Mouse (Mus musculus): ENCODE data around the gene Pomgnt1. TPM values are rescaled to one million over a fixed set of nuclear protein-coding genes. Genes with fewer than 3 reads are reported as not detected.

The Pomgnt1 gene
- polyA plus RNA-seq, 1 experiment from 2014 or later: 40.7 TPM

GRCm38 (mm10) chr4:116076369-116077231, 47.0 kb upstream of the Pomgnt1 start:
- peak overlapping the region; percentile 98 for H3K27ac ChIP-seq (ENCODE audit: low read length)
- peak overlapping the region; percentile 93 for H3K4me3 ChIP-seq (ENCODE audit: low read depth, low read length)
- peaks cover 10% of the 10 kb centered on the region; the same call in 1 of the 2 replicates for H3K36me3 ChIP-seq (ENCODE audit: insufficient read depth, low read length)
- DNase-seq (ENCODE audit: low spot score) (peak; percentile 56), ATAC-seq (peak; percentile 12)
- H3K9me3 ChIP-seq (ENCODE audit: low read length): no peaks in the 10 kb centered on the region
- 1% methylated on average over 37 of the region's 37 CpGs for WGBS
- no peak for TF ChIP-seq EP300 (IDR thresholded peaks at IDR 0.05)
- no peak for TF ChIP-seq CTCF (IDR thresholded peaks at IDR 0.05)
- peaks cover 15% of the 10 kb centered on the region; the same call in 1 of the 2 replicates for H3K4me1 ChIP-seq (ENCODE audit: insufficient read depth, low read depth, low read length)
- peak overlapping the region; percentile 98 for H3K9ac ChIP-seq (replicated peaks; ENCODE audit: low read depth)
- H3K4me2 ChIP-seq (replicated peaks; ENCODE audit: low read depth, low read length): peak overlapping the region; percentile 84
- H3K27me3 ChIP-seq (replicated peaks; ENCODE audit: insufficient read depth, low read length): no peaks in the 10 kb centered on the region

DNA sequence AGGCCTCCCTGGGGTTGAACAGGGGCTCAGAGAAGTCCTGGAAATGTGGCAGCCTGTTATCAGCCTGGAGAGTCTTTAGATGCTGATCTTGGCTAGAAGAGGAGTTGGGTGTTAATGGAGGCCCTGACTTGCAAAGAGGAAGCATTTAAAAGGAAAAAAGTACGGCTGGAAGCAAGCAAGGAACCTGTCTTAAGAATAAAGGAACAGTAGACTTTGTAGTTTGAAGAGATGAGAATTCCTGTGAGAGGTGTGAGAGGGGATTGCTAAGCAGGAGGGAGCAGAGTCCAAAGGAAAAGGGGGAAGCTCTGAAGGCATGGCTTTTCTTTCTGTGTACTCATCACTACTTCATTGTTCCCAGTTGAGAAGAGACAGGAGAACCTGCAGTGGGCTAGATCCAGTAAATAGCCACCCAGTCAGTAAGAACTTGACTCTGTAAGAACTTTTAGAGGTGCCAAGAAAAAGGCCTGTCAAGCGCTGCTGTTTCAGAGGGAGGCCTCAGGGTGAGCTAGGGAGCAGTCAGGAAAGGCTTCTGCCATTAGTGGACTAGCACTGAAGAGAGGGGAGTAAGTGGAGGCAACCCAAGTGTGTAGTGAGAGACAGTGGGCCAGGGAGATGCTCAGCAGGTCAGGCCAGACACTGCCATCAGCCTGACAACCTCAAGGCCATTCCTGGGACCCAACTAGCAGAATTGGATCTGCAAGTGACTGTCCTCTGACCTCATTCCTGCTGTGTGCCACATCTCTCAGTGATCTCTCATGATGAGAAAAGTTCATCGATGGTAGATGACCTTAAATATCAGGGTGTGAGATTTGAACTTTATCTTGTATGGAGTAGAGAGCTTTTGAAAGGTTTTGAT, 46.2 kb upstream of the Pomgnt1 start:
- Histone ChIP-seq H3K27me3 (replicated peaks; ENCODE audit: insufficient read depth, low read length) (no peaks in the 10 kb centered on the region), H3K4me3 (ENCODE audit: low read depth, low read length) (peak overlapping the region; percentile 93), H3K9ac (replicated peaks; ENCODE audit: low read depth) (peak overlapping the region; percentile 98), H3K4me1 (ENCODE audit: insufficient read depth, low read depth, low read length) (peaks cover 15% of the 10 kb centered on the region; the same call in 1 of the 2 replicates), H3K9me3 (ENCODE audit: low read length) (no peaks in the 10 kb centered on the region), H3K27ac (ENCODE audit: low read length) (peak overlapping the region; percentile 98), H3K36me3 (ENCODE audit: insufficient read depth, low read length) (peaks cover 10% of the 10 kb centered on the region; the same call in 1 of the 2 replicates), H3K4me2 (replicated peaks; ENCODE audit: low read depth, low read length) (peak overlapping the region; percentile 84)
- 52% methylated on average over 3 of the region's 3 CpGs for WGBS
- DNase-seq (ENCODE audit: low spot score): peak; percentile 47
- no peak for TF ChIP-seq EP300 (IDR thresholded peaks at IDR 0.05)
- peak; percentile 23; the same call in 1 of the 2 replicates for TF ChIP-seq CTCF (IDR thresholded peaks at IDR 0.05)
- ATAC-seq: no peak

DNA sequence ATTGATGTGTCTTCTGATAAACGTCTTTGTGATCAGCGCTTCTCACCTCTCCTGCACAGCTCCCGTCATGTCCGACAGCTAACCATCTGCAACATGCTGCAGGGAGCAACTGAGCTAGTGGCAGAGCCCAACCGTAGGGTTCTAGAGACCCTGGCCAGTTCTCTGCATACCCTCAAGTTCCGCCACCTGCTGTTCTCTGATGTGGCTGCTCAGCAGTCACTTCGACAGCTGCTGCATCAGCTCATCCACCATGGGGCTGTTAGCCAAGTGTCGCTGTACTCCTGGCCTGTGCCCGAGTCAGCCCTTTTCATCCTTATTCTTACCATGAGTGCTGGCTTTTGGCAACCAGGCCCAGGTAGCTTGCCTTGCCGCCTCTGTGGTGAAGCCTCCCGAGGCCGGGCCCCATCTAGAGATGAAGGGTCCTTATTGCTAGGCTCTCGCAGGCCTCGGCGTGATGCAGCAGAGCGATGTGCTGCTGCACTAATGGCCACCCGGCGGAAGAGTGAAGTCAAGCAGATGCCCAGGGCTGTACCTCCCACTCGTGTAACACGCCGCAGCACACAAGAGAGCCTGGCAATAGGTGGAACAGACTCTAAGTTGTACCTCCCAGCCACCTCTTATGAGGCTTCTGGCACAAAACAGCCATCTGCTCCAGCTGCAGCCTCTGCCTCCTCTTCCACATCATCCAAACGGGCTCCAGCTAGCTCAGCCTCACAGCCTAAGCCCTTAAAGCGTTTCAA, 35.0 kb upstream of the Pomgnt1 start:
- Histone ChIP-seq H3K9me3 (ENCODE audit: low read length) (no peaks in the 10 kb centered on the region), H3K4me3 (ENCODE audit: low read depth, low read length) (no peak overlapping the region), H3K27ac (ENCODE audit: low read length) (no peak overlapping the region), H3K36me3 (ENCODE audit: insufficient read depth, low read length) (peaks cover 32% of the 10 kb centered on the region), H3K4me2 (replicated peaks; ENCODE audit: low read depth, low read length) (no peak overlapping the region), H3K4me1 (ENCODE audit: insufficient read depth, low read depth, low read length) (no peaks in the 10 kb centered on the region), H3K9ac (replicated peaks; ENCODE audit: low read depth) (no peak overlapping the region), H3K27me3 (replicated peaks; ENCODE audit: insufficient read depth, low read length) (no peaks in the 10 kb centered on the region)
- ATAC-seq: no peak
- TF ChIP-seq EP300 (IDR thresholded peaks at IDR 0.05) (no peak), CTCF (IDR thresholded peaks at IDR 0.05) (no peak)
- DNase-seq (ENCODE audit: low spot score): no peak
- 90% methylated on average over 23 of the region's 23 CpGs for WGBS

DNA sequence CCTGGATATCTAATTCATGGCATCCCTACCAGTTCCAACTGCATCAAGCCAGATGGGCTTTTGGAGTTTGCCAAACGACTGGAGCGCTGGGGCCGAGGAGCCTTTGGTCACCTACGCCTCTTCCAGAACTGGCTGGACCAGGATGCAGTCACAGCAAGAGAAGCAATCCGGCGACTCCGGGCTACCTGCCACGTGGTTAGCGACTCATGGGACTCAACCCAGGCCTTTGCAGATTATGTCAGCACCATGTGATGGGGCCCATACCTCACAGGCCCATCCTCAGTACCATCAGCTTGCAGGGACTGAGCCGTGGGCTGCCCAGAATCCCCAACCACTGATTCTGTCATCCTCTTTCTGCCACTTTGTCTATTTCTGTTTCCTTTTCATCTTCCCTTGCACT, 27.3 kb upstream of the Pomgnt1 start:
- WGBS: 83% methylated on average over 10 of the region's 10 CpGs
- no peak overlapping the region for H3K27ac ChIP-seq (ENCODE audit: low read length)
- no peak overlapping the region for H3K4me3 ChIP-seq (ENCODE audit: low read depth, low read length)
- no peaks in the 10 kb centered on the region for H3K9me3 ChIP-seq (ENCODE audit: low read length)
- no peak overlapping the region for H3K4me2 ChIP-seq (replicated peaks; ENCODE audit: low read depth, low read length)
- no peak for DNase-seq (ENCODE audit: low spot score)
- TF ChIP-seq EP300 (IDR thresholded peaks at IDR 0.05) (no peak), CTCF (IDR thresholded peaks at IDR 0.05) (no peak)
- H3K9ac ChIP-seq (replicated peaks; ENCODE audit: low read depth): no peak overlapping the region
- ATAC-seq: no peak
- peaks cover 62% of the 10 kb centered on the region for H3K36me3 ChIP-seq (ENCODE audit: insufficient read depth, low read length)
- no peaks in the 10 kb centered on the region for H3K4me1 ChIP-seq (ENCODE audit: insufficient read depth, low read depth, low read length)
- H3K27me3 ChIP-seq (replicated peaks; ENCODE audit: insufficient read depth, low read length): no peaks in the 10 kb centered on the region

- no peaks in the 10 kb centered on the region for H3K27me3 ChIP-seq (replicated peaks; ENCODE audit: insufficient read depth, low read length)
- no peak overlapping the region for H3K27ac ChIP-seq (ENCODE audit: low read length)
- peaks cover 54% of the 10 kb centered on the region for H3K36me3 ChIP-seq (ENCODE audit: insufficient read depth, low read length)
- H3K9ac ChIP-seq (replicated peaks; ENCODE audit: low read depth): no peak overlapping the region
- DNase-seq (ENCODE audit: low spot score) (no peak), ATAC-seq (no peak)
- H3K4me2 ChIP-seq (replicated peaks; ENCODE audit: low read depth, low read length): no peak overlapping the region
- no peaks in the 10 kb centered on the region for H3K9me3 ChIP-seq (ENCODE audit: low read length)
- no peak for TF ChIP-seq EP300 (IDR thresholded peaks at IDR 0.05)
- TF ChIP-seq CTCF (IDR thresholded peaks at IDR 0.05): no peak
- WGBS: 56% methylated on average over 8 of the region's 8 CpGs
- no peak overlapping the region for H3K4me3 ChIP-seq (ENCODE audit: low read depth, low read length)
- no peaks in the 10 kb centered on the region for H3K4me1 ChIP-seq (ENCODE audit: insufficient read depth, low read depth, low read length)
These were observed 26.4 kb upstream of the Pomgnt1 start for GRCm38 (mm10) chr4:116097211-116097610.
